Mouse (Mus musculus): ENCODE results near the gene Reg3d. TPM values are rescaled to one million over a fixed set of nuclear protein-coding genes. Genes with fewer than 3 reads are reported as not detected.
A peak's percentile ranks its signal among the peaks of the same experiment; 100 is the strongest.

Gene Reg3d
- polyA plus RNA-seq, 1 experiment from 2014 or later, result not detected

- no peak overlapping the region for H3K9ac ChIP-seq (ENCODE audit: low read depth, low read length)
- H3K4me2 ChIP-seq (replicated peaks; ENCODE audit: low read depth), result no peak overlapping the region
- peak; percentile 57; the same call in 1 of the 2 replicates for ATAC-seq
- H3K4me1 ChIP-seq (replicated peaks; ENCODE audit: control insufficient read depth, insufficient read depth, low read length), result no peaks in the 10 kb centered on the region
- 26% methylated on average over 2 of the region's 2 CpGs for WGBS
- no peaks in the 10 kb centered on the region for H3K9me3 ChIP-seq (ENCODE audit: control insufficient read depth)
- H3K27me3 ChIP-seq (replicated peaks; ENCODE audit: control insufficient read depth, insufficient read depth, low read length), result no peaks in the 10 kb centered on the region
- no peak overlapping the region for H3K4me3 ChIP-seq (ENCODE audit: low read depth, low read length)
- no peaks in the 10 kb centered on the region for H3K36me3 ChIP-seq (ENCODE audit: control insufficient read depth, insufficient read depth)
- no peak overlapping the region for H3K27ac ChIP-seq (ENCODE audit: low read depth, low read length)
- no peak for TF ChIP-seq CTCF (IDR thresholded peaks at IDR 0.05; ENCODE audit: low read depth)
These were observed 16.6 kb downstream of the Reg3d start for GRCm38 (mm10) chr6:78361971-78362563.

DNA sequence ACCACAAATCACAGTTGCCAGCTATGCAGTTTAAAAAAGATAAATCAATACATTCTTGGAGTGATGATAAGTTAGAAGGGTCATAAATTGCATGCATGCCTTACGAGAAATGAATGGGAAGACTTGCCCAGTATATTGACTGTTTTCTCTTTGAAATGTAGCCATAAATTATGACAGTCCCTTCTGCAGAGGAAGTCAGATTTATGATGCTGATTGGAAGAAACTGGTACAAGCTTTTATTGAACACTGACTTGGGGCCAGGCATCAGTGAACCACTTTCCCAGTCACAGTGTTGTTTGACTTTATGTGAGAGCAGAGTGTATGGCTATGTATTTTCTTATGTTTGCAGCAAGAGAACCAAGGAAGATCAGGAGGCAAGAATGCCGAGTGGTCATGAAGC, 37.0 kb downstream of the Reg3d start:
- no peak for ATAC-seq
- H3K9me3 ChIP-seq (ENCODE audit: control insufficient read depth), result no peaks in the 10 kb centered on the region
- no peaks in the 10 kb centered on the region for H3K36me3 ChIP-seq (ENCODE audit: control insufficient read depth, insufficient read depth)
- no peak for TF ChIP-seq CTCF (IDR thresholded peaks at IDR 0.05; ENCODE audit: low read depth)
- H3K27ac ChIP-seq (ENCODE audit: low read depth, low read length), result no peak overlapping the region
- H3K9ac ChIP-seq (ENCODE audit: low read depth, low read length), result no peak overlapping the region
- no peaks in the 10 kb centered on the region for H3K27me3 ChIP-seq (replicated peaks; ENCODE audit: control insufficient read depth, insufficient read depth, low read length)
- no peaks in the 10 kb centered on the region for H3K4me1 ChIP-seq (replicated peaks; ENCODE audit: control insufficient read depth, insufficient read depth, low read length)
- no peak overlapping the region for H3K4me2 ChIP-seq (replicated peaks; ENCODE audit: low read depth)
- H3K4me3 ChIP-seq (ENCODE audit: low read depth, low read length), result no peak overlapping the region
- WGBS, result 39% methylated on average over 2 of the region's 2 CpGs

DNA sequence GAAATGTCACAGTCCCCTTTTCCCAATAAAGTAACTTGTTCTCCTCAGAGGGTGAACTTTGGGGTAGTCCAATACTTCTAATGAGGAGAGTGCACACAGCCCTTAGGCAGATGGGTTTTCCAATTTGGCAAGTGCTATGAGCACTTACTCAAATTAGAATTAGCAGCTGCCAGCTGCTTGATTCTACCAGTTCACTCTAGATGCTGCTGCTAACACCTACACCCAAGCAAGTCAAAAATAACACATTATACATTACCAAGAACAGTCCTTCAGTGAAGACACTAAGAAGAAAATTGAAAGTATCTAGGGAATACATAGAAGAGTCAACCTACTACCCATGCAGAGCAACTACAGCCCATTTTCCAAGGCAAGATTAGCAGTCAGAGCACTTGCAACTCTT, 38.4 kb downstream of the Reg3d start:
- no peaks in the 10 kb centered on the region for H3K27me3 ChIP-seq (replicated peaks; ENCODE audit: control insufficient read depth, insufficient read depth, low read length)
- H3K36me3 ChIP-seq (ENCODE audit: control insufficient read depth, insufficient read depth), result no peaks in the 10 kb centered on the region
- no peak overlapping the region for H3K4me3 ChIP-seq (ENCODE audit: low read depth, low read length)
- no peak for TF ChIP-seq CTCF (IDR thresholded peaks at IDR 0.05; ENCODE audit: low read depth)
- no peak for ATAC-seq
- H3K9ac ChIP-seq (ENCODE audit: low read depth, low read length), result no peak overlapping the region
- no peaks in the 10 kb centered on the region for H3K4me1 ChIP-seq (replicated peaks; ENCODE audit: control insufficient read depth, insufficient read depth, low read length)
- no peak overlapping the region for H3K4me2 ChIP-seq (replicated peaks; ENCODE audit: low read depth)
- no peak overlapping the region for H3K27ac ChIP-seq (ENCODE audit: low read depth, low read length)
- H3K9me3 ChIP-seq (ENCODE audit: control insufficient read depth), result no peaks in the 10 kb centered on the region

DNA sequence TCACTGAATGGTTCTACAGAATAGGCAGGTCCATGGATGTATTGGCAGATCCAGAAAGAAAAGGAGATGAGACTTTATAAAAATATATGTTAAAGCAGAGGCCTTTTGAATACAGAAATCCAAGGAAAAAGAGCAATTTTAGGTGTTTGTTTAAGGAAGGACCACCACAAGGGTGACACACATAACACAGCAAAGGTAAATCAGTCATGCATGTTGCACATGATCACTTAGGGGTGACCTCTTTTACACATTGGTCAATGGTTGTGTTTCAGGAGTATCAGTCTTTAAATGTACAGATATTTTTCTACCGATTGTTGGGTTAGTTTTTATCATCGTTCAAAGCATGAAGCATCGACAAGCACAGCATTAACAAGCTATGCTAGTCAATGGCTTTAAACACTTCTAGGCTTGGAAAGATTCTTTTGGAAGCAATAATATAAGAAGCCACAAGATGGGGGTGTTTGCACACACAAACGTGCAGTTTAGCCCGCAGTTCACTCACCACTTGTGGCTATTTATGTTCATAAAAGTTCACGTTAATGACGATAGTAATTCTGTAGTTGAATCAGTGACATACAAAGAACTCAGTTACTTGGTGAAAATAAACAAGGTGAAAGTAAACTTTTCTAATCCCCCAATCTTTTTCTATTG, 46.6 kb downstream of the Reg3d start:
- Histone ChIP-seq H3K4me1 (replicated peaks; ENCODE audit: control insufficient read depth, insufficient read depth, low read length) (no peaks in the 10 kb centered on the region), H3K9me3 (ENCODE audit: control insufficient read depth) (no peaks in the 10 kb centered on the region), H3K36me3 (ENCODE audit: control insufficient read depth, insufficient read depth) (no peaks in the 10 kb centered on the region), H3K9ac (ENCODE audit: low read depth, low read length) (no peak overlapping the region), H3K4me3 (ENCODE audit: low read depth, low read length) (no peak overlapping the region), H3K27ac (ENCODE audit: low read depth, low read length) (no peak overlapping the region), H3K27me3 (replicated peaks; ENCODE audit: control insufficient read depth, insufficient read depth, low read length) (no peaks in the 10 kb centered on the region), H3K4me2 (replicated peaks; ENCODE audit: low read depth) (no peak overlapping the region)
- TF ChIP-seq CTCF (IDR thresholded peaks at IDR 0.05; ENCODE audit: low read depth), result peak; percentile 79
- no peak for ATAC-seq
- WGBS, result 22% methylated on average over 7 of the region's 7 CpGs

GRCm38 (mm10) chr6:78329166-78329565, 49.5 kb downstream of the Reg3d start:
- H3K4me1 ChIP-seq (replicated peaks; ENCODE audit: control insufficient read depth, insufficient read depth, low read length), result no peaks in the 10 kb centered on the region
- H3K4me3 ChIP-seq (ENCODE audit: low read depth, low read length), result no peak overlapping the region
- H3K9me3 ChIP-seq (ENCODE audit: control insufficient read depth), result no peaks in the 10 kb centered on the region
- no peak for ATAC-seq
- no peaks in the 10 kb centered on the region for H3K27me3 ChIP-seq (replicated peaks; ENCODE audit: control insufficient read depth, insufficient read depth, low read length)
- no peak overlapping the region for H3K9ac ChIP-seq (ENCODE audit: low read depth, low read length)
- H3K4me2 ChIP-seq (replicated peaks; ENCODE audit: low read depth), result no peak overlapping the region
- no peak for TF ChIP-seq CTCF (IDR thresholded peaks at IDR 0.05; ENCODE audit: low read depth)
- H3K27ac ChIP-seq (ENCODE audit: low read depth, low read length), result no peak overlapping the region
- WGBS, result 68% methylated on average over 2 of the region's 2 CpGs
- H3K36me3 ChIP-seq (ENCODE audit: control insufficient read depth, insufficient read depth), result no peaks in the 10 kb centered on the region

DNA sequence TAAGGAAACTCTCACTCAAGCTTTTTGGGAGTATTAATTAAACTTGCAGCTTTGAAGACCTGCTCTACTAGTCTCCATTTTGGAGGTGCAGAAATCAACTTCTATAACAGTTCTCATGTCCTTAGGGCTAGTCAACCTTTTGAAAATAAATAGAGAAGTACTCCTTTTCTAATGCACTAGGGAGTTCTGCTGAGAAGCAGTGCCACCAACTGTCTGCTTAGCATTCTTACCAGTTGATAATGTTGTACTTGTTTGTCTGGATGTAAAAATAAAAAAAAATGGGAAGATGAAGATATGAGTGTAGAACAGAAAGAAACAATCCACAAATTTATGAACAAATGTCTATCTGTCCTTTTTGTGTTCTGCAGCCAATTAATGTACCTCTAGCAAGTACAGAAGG, 50.9 kb downstream of the Reg3d start:
- 0 out of 2 replicates have a peak, but pooled peaks have one; percentile 3 for TF ChIP-seq CTCF (IDR thresholded peaks at IDR 0.05; ENCODE audit: low read depth)
- H3K9ac ChIP-seq (ENCODE audit: low read depth, low read length), result no peak overlapping the region

More for the DNA sequence above, 50.9 kb downstream of the Reg3d start:
- H3K27me3 ChIP-seq (replicated peaks; ENCODE audit: control insufficient read depth, insufficient read depth, low read length), result no peaks in the 10 kb centered on the region
- H3K9me3 ChIP-seq (ENCODE audit: control insufficient read depth), result no peaks in the 10 kb centered on the region
- H3K36me3 ChIP-seq (ENCODE audit: control insufficient read depth, insufficient read depth), result no peaks in the 10 kb centered on the region
- no peak overlapping the region for H3K27ac ChIP-seq (ENCODE audit: low read depth, low read length)
- no peak overlapping the region for H3K4me3 ChIP-seq (ENCODE audit: low read depth, low read length)
- no peak for ATAC-seq
- no peaks in the 10 kb centered on the region for H3K4me1 ChIP-seq (replicated peaks; ENCODE audit: control insufficient read depth, insufficient read depth, low read length)
- no peak overlapping the region for H3K4me2 ChIP-seq (replicated peaks; ENCODE audit: low read depth)

Other genes starting within 250 kb of the Reg3d start
- 52.4 and 93.9 TPM in 2 replicates for gene Reg3b, start 8.2 kb downstream of the Reg3d start, polyA plus RNA-seq (2015; fragmentation: Nextera tagmentation; extraction: Ambion mirVana)
- gene Reg3a, start 1.8 kb upstream of the Reg3d start, polyA plus RNA-seq (2015; fragmentation: Nextera tagmentation; extraction: Ambion mirVana), result not detected in 2 replicates
- gene Reg2, start 16.8 kb upstream of the Reg3d start, polyA plus RNA-seq (2015; fragmentation: Nextera tagmentation; extraction: Ambion mirVana), result not detected in 2 replicates
- gene Reg1, start 43.8 kb upstream of the Reg3d start, polyA plus RNA-seq (2015; fragmentation: Nextera tagmentation; extraction: Ambion mirVana), result 229 and 280 TPM in 2 replicates
- 5.8 and 7.8 TPM in 2 replicates for gene Reg3g, start 90.0 kb upstream of the Reg3d start, polyA plus RNA-seq (2015; fragmentation: Nextera tagmentation; extraction: Ambion mirVana)